Mouse (Mus musculus) right cerebral cortex, adult 2 months (tissue): ENCODE measurements at regions not wholly inside any gene's neighbourhood (a gene's known extent, or its start where the extent isn't known, plus 50 kb on each side); places are given as distances from the start of the nearest gene placed in this dataset.

Experiments
- DNase-seq, 2 experiments: peaks; one replicate each; pipeline ENCODE4 v3.0.0; 2021 to 2022; ENCODE audit warnings: low spot score in 2 of 2

- DNase-seq: no peak
These were observed 104.7 kb upstream of the Syndig1 start for GRCm38 (mm10) chr2:149724279-149724678.

- DNase-seq: no peak
These were observed 103.1 kb upstream of the Syndig1 start for GRCm38 (mm10) chr2:149725932-149726331.

- no peak for DNase-seq
These were observed 91.2 kb upstream of the Syndig1 start for GRCm38 (mm10) chr2:149737837-149738236.

DNA sequence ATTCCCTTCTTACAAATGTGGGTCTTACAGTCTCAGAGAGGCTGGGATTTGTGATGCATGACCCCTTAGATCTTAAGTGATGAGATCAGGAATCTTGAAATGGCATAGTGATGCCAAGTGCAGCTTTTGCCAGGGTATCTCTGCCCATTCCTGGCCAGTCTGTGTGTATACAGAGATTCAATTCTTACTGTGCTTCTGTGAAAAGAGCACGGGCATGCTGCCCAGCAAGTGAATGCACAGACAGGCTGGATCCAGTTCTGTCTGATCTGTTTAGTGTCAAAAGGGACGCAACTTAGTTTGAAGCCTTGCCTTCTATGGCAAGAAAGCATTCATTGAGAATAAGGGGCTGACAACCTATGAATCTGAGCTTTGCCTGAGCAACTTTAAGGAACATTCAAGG, 89.1 kb upstream of the Syndig1 start:
- peak in 1 of 2 experiments; percentile 15 for DNase-seq

DNA sequence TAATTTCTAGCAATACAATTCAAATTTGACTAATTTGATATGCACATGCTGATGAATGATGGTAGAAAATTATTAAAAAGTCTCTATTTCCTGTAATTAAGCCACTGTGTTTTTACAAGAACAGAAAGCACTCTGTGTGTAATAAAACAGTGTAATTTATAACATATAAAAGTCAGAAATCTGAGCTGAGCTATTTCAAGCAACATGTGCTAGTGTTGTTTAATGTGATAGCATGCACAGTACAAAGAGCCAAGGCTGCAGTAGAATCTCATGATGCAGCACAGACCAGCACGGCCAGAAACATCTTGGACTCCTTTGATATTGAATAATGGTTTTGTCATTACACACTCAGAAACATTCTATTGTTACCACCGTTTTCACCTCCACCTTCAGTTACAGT, 86.3 kb upstream of the Syndig1 start:
- no peak for DNase-seq

DNA sequence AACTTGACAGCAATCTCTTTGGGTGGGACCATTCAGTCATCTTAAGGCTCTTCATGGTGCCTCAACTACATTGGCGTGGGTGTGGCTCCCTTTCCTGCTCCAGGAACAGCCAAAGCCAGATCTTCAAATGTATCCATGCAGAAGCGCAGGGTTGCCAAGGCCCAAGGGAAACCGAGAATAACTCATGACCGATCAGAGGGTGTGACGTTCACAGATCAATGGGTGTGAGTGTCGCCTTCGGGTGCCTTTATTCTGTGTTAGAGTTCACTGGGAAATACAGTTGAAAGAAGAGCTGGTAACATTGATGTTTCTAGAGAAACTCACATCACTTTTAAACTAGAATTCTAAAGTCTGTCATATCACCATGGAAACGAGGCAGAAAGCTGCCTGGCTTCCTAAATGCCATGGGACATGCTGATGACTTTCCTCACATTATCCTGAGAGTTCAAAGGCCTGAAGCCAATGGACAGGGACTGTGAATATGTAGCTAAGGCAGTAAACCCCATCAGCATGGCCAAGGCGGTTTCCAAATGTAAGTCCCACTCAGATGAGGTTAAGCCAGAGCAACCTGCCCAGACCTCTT, 80.7 kb upstream of the Syndig1 start:
- peak in 1 of 2 experiments; percentile 10 for DNase-seq

DNA sequence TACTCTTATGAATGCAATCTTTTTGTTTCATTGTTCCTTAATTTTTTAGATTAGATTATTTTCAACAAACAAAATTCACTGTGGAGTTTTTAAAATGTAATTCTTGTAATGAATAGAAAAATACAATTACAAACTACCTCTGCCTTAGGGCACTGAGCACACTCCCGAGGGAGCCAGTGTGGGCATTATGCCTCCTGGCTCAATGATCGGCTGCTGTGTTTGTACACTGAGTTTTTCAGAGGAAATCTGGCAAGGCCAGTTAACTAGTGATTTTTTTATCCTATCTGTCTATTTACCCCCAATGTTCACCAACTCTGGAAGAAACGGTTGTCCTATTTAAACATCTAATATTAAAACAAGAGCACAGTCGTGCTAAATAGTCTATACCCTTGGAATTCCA, 69.9 kb upstream of the Syndig1 start:
- DNase-seq: no peak

DNA sequence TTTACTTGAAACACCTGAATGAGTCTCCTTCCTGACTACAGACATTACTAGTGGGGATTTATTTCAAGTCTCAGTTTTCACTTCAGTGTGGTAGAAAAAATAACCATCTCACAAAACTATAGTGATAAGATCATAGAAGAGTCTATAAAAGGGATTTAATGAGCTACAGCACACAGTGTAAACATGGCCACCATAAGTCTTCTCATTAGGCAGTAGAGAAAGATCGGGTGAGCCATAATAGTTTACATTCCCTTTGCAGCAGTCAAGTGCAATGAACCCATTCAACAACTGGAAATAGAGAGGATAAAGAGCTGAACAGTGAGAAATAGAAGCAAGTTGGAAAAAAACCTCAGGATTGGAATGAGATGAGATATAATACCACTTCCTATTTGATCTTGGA, 65.1 kb upstream of the Syndig1 start:
- DNase-seq: no peak

DNA sequence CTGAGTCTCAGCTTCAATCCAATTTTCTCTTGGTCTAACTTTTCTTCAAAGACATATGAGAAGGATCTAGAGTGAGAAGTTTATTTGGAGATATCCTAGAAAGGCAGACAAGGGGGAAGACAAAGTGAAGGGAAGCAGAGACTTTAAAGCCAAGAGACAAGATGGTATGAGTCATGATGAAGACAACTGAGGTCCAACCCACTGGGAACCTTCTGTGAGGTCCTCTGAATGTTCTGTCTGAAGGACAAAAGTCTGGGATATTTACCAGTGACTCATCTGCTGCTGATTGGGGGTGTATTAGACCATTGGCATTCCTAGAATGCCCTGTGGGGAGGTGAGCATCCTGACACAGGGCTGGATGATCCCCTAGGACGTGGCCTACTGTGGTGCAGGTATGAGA, 61.0 kb upstream of the Syndig1 start:
- no peak for DNase-seq

- DNase-seq: peak; percentile 71 to 77
These were observed 60.5 kb upstream of the Syndig1 start for GRCm38 (mm10) chr2:149768551-149768950.

DNA sequence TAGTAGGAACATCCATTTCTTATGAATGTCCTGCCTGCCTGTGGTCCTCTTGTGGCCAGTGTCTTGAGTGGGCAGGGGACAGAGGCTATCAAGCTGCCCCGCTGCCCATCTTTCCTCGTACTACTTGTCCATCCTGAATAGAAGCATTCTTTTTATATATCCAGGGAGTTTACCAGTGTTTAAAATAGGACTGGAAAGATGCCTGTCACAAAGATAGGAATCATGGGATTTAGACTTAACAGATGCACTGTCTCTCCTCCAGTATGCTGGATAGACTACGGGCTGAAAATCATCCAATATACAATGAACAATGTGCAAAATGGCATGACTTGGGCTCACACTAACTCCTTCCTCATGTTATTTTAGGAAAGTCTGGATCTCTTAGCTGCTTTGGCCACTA, 51.7 kb upstream of the Syndig1 start:
- DNase-seq: no peak
